Mouse (Mus musculus) megakaryocyte, embryonic 14.5 days (primary cell): Measurements from ENCODE around the gene Olfr137. TPM values are rescaled to one million over a fixed set of nuclear protein-coding genes. Genes with fewer than 3 reads are reported as not detected.

Source experiments
- H3K27me3 ChIP-seq: replicated peaks from 2 replicates; pipeline ENCODE3; 2012; ENCODE audit warnings: inconsistent platforms
- H3K36me3 ChIP-seq: replicated peaks from 2 replicates; pipeline ENCODE3; 2012; ENCODE audit warnings: low read length, inconsistent platforms, mixed read lengths
- H3K4me1 ChIP-seq: 2 replicates; pipeline ENCODE4 v1.6.1; 2012; ENCODE audit warnings: inconsistent platforms
- H3K4me3 ChIP-seq: replicated peaks from 2 replicates; pipeline ENCODE3; 2012; ENCODE audit warnings: moderate library complexity, mild to moderate bottlenecking, inconsistent platforms
- H3K9me3 ChIP-seq: 2 replicates; pipeline ENCODE4 v1.6.1; 2012; ENCODE audit warnings: inconsistent platforms
- FLI1 ChIP-seq: IDR thresholded peaks from 2 replicates; pipeline ENCODE4 v1.6.1; 2012; ENCODE audit warnings: low read length, inconsistent platforms, mixed read lengths
- GATA1 ChIP-seq: IDR thresholded peaks from 3 replicates; pipeline ENCODE4 v1.6.1; 2012; ENCODE audit warnings: mixed read lengths, low read length, inconsistent platforms, borderline replicate concordance
- polyA plus RNA-seq: library from polyadenylated mRNA; stranded (reverse); fragments of >175 nt; gene quantifications from 2 replicates; pipeline ENCODE4 v1.2.3, GENCODE M21; 2012; ENCODE audit warnings: low replicate concordance; ENCODE audit not compliant: insufficient read depth

The Olfr137 gene
- not detected in 2 replicates for polyA plus RNA-seq

DNA sequence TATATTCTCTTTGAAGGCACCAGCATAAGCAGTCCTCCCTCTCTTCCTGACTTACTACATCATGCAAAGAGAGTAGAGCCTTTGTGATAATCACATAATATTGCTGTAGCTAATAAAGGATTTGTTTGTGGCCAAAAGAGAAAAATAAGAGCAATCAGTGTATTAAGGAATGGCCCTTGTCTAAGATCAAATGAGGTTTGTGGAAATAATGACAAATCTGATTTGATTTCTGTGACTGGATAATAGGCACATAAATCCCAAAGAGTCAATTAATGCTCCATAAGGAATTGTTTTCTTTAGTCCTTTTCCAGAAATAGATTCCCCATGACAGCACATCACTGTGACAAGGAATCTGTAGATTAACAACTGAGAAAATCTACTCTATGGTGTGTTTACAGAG, at the start of gene Olfr137:
Gene Olfr137, minus strand, starts transcription at position 101 of the 400 bp plus-strand sequence.
- Histone ChIP-seq H3K9me3 (no peaks in the 10 kb centered on the region), H3K4me3 (no peak within 1 kb of the TSS), H3K36me3 (no peaks in the 10 kb centered on the region), H3K4me1 (no peaks in the 10 kb centered on the region), H3K27me3 (no peaks in the 10 kb centered on the region)
- no peak for TF ChIP-seq GATA1
- TF ChIP-seq FLI1 = no peak

DNA sequence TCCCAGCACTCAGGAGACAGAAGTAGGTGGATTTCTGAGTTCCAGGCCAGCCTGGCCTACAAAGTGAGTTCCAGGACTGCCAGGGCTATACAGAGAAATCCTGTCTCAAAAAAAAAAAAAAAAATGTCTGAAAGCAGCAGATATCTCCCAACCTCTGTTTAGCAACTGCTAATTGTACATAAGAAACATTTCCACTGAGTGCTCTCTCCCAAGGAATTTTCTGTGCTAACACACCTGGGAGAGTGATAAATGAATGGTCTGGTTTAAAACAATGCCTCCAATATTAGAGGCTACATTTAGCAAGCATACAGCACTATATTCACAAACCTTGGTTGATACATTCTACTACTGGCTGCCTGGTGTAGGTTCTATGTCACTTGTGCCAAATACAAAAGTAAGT, 22.2 kb upstream of the Olfr137 start, which contains the start of gene Olfr136:
Gene Olfr136, plus strand, starts transcription at position 301 of the 400 bp plus-strand sequence.
- peaks cover 8% of the 10 kb centered on the region; the same call in 1 of the 2 replicates for H3K9me3 ChIP-seq
- H3K36me3 ChIP-seq = no peaks in the 10 kb centered on the region
- H3K4me3 ChIP-seq = no peak within 1 kb of the TSS
- no peaks in the 10 kb centered on the region for H3K27me3 ChIP-seq
- no peaks in the 10 kb centered on the region for H3K4me1 ChIP-seq
- TF ChIP-seq FLI1 (no peak), GATA1 (no peak)

DNA sequence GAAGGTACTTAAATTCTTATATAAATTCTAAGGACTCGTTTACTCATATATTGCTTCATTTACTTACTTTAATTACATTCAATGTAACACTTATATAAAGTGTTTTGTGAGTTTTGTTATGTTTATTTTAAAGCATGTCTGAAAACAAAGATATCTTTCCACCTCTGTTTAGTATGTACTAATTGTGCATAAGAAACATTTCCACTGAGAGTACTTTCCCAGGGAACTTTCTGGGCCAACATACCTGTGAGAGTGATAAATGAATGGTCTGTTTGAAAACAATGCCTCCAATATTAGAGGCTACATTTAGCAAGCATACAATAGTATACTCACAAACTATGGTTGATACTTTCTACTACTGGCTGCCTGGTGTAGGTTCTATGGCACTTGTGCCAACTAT, 46.6 kb downstream of the Olfr137 start, which contains the start of gene Olfr138:
Gene Olfr138, plus strand, starts transcription at position 301 of the 400 bp plus-strand sequence.
- Histone ChIP-seq H3K36me3 (no peaks in the 10 kb centered on the region), H3K4me3 (no peak within 1 kb of the TSS), H3K9me3 (no peaks in the 10 kb centered on the region), H3K4me1 (no peaks in the 10 kb centered on the region), H3K27me3 (no peaks in the 10 kb centered on the region)
- TF ChIP-seq GATA1 = no peak
- no peak for TF ChIP-seq FLI1

Other genes starting within 250 kb of the Olfr137 start
- gene Olfr129, start 247.5 kb downstream of the Olfr137 start, polyA plus RNA-seq = not detected in 2 replicates
- gene Olfr130, start 243.6 kb downstream of the Olfr137 start, polyA plus RNA-seq = not detected in 2 replicates
- not detected in 2 replicates for gene Olfr131, start 218.9 kb downstream of the Olfr137 start, polyA plus RNA-seq
- not detected in 2 replicates for gene Olfr132, start 173.0 kb downstream of the Olfr137 start, polyA plus RNA-seq
- not detected in 2 replicates for gene Olfr133, start 162.3 kb downstream of the Olfr137 start, polyA plus RNA-seq
- not detected in 2 replicates for gene Olfr134, start 136.2 kb downstream of the Olfr137 start, polyA plus RNA-seq
- gene Olfr135, start 103.2 kb downstream of the Olfr137 start, polyA plus RNA-seq = not detected in 2 replicates
- gene Olfr138, start 46.5 kb downstream of the Olfr137 start, polyA plus RNA-seq = not detected in 2 replicates
- gene Olfr136, start 22.3 kb upstream of the Olfr137 start, polyA plus RNA-seq = 2.0 TPM in 1 of 2 replicates, not detected in the other
- not detected in 2 replicates for gene Esp36, start 112.6 kb upstream of the Olfr137 start, polyA plus RNA-seq
- not detected in 2 replicates for gene Esp34, start 246.6 kb upstream of the Olfr137 start, polyA plus RNA-seq